Mouse (Mus musculus) heart, adult 11 months (tissue): ENCODE measurements at regions not wholly inside any gene's neighbourhood (a gene's known extent, or its start where the extent isn't known, plus 50 kb on each side); places are given as distances from the start of the nearest gene placed in this dataset.
"Not testable (repeated sequence)": the region's sequence is repeated elsewhere in the genome, so short reads cannot be mapped to it uniquely, and the experiment has no call there.

ENCODE experiments used
- DNase-seq: peaks from one replicate; pipeline ENCODE4 v3.0.0; 2022

DNA sequence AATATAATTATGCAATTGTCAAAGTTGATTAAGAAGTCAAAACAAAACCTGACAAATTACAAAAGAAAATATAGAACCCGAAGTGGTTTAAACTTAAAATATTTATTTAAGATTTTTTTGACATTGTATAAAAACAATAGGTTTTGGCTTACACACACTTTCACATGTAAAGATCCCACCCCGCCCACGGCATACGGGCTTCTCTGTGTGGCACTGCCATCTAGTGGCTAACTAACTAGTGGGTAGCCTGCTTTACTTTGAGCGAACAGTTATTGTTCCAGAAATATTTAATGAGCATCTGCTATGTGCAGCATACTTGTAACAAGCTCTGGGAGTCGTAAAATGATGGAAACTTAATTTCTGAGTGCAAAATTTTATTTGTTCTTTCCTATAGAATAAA, 716.3 kb upstream of the Intu start:
- no peak for DNase-seq

DNA sequence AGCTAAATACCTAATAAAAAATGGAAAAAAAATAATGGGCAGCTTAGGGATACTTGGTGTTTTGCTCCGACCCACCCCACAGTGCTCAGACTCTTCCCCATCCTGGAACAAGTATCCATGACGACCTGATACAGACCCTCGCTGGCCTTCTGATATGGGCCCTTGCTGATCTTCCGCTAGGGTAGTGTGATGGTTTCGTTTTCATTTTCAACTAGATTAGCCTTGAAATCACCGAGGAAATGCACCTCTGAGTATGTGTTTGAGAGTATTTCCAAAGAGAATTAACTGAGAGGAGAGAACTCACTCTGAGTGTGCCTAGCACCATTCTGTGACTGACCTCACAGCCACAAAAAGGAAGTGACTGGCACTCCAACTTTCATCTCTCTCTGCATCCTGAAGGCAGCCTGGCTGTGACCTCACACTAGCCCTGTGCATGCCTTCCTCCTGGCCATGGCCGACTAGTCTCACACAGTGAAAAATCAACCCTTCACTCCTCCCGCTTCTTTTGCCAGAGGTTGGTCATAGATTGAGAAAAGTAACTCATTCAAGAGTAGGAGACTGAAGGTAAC, 700.5 kb upstream of the Intu start:
- DNase-seq, result no peak

- DNase-seq, result no peak
Measured at GRCm38 (mm10) chr3:39838377-39839145, 692.5 kb upstream of the Intu start.

GRCm38 (mm10) chr3:39840946-39841345, 690.1 kb upstream of the Intu start:
- DNase-seq, result no peak

DNA sequence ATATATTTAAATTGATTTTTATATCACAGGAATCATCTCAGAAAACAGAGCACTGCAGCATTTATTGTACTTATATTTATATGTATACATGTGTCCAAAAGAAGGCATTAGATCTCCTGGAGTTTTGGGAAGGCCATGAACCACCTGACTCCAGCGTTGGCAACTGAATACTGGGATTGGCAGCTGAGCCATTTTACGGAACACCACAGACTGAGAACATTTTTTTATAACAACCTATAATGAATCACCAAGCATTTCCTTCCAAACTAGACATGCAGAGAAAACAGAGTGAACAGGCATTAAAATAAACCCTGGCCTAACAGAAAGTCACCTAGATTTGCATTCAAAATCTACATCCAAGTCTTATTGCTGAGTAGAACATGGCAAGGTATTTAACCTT, 686.0 kb upstream of the Intu start:
- DNase-seq, result no peak

- no peak for DNase-seq
Measured at GRCm38 (mm10) chr3:39848829-39849228, 682.3 kb upstream of the Intu start.

- no peak for DNase-seq
Measured at GRCm38 (mm10) chr3:39857214-39857839, 673.8 kb upstream of the Intu start.

DNA sequence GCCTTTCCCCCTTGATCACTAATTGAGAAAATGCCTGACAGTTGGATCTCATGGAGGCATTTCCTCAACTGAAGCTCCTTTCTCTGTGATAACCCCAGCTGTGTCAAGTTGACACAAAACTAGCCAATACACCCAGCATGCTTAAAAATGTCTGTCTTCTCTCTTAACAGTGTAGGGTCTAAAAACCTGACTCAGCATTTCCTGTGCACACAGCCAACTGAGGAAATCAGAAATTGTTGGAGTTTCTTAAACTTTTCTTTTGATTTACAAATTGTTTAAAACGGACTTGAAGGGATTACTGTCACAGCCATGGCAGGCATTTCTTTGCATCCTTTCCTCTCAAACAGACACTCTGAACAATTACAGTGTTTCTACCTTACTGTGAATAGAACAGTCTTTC, 655.0 kb upstream of the Intu start:
- not testable (repeated sequence) for DNase-seq

GRCm38 (mm10) chr3:39884370-39884769, 646.7 kb upstream of the Intu start:
- no peak for DNase-seq

GRCm38 (mm10) chr3:39888376-39888775, 642.7 kb upstream of the Intu start:
- DNase-seq, result no peak

DNA sequence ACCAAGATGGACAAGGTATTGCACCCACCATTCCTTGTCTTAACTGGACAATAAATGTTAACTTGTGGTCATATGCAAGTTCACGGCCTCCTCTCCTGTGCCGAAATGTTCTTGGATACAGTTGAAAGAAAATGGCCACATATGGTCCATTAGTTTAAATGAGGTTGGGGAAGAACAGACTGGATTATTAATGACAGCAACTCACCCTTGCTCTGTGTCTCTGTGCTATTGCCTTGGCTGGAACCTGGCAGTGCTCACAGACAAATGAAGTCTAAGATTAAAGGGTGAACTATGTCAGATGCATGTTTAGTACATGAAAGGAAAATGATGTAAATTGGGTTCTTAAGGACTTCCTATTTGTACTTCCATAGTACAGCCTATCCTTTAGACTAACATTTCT, 641.9 kb upstream of the Intu start:
- DNase-seq, result no peak

DNA sequence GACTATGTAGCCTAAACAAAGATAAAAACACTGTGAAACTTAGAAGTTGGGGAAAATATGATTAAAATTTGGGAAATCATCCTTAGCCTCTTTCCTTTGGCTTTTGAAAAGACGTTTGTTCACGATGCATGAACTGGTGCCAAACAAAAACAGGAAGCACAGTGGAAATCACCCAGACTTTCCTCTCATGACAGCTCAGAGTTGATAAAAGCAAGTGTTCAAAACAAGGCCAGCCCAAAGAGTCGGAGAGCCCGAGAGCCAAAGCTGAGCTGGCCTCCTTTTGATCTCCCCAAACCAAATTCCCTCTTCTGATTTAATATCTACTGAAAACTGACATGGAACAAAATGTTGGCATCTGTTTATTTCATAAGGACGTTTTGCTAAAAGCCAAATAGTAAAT, 632.1 kb upstream of the Intu start:
- DNase-seq, result peak; percentile 91

GRCm38 (mm10) chr3:39900207-39900606, 630.9 kb upstream of the Intu start:
- DNase-seq, result peak; percentile 92

DNA sequence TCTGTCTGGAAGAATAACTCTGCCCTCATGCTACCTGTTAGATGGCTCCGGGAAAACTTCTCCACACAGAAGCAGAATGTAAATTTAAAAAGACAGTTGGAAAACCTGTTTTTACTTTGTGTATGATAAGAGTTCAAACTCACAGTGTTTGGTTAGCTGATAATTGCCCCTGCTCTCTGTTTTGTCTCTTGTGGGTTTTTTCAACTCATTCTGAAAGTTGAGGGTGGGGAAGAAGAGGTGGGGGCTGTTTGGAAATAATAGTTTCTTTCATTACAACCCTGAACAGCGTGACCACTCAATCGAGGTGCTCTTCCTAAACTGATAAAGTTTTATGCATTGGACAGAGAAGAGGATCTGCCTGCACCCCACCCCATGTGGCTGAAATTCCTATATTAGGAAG, 626.7 kb upstream of the Intu start:
- DNase-seq, result no peak

GRCm38 (mm10) chr3:39908676-39909362, 622.3 kb upstream of the Intu start:
- no peak for DNase-seq

DNA sequence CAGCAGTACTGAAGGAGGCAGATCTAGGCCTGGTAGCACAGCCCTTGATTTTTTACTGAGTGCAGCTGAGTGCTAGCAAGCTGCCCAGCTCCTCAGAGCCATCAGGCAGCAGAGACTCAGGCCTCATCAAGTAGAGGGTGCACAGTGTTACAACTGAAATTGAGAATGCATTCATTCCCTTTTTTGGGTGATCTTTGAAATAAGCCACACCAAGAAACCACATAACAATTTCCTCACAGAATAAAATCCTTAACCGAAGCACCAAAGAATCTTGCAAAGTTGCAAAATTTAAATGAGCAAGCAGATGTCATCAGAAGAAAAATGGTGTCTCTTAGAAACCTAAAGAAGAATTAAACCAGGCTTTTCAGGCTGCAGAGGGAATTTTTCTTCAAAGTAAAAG, 621.4 kb upstream of the Intu start:
- DNase-seq, result peak; percentile 34

GRCm38 (mm10) chr3:39918601-39919000, 612.5 kb upstream of the Intu start:
- DNase-seq, result no peak

- DNase-seq, result peak; percentile 61
Measured at GRCm38 (mm10) chr3:39925436-39925835, 605.6 kb upstream of the Intu start.

DNA sequence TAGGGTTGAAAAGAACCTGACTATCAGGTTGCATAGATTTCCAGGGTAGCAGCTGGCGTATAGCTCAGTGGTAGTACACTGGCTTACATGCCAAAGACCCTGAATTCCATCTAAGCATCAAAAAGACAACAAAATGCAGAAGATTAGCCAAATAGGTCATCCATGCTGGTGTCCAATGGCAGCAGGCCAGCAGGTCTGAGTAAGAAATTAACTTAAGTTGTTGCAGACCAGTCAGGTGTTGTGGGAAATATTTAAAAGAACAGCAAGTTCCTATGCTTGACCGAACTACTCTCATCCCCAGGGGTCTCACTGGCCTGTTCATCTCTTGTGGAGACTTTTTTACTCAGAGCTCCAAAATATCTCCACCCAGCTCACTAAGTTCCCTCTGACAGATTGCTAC, 602.7 kb upstream of the Intu start:
- DNase-seq, result no peak

DNA sequence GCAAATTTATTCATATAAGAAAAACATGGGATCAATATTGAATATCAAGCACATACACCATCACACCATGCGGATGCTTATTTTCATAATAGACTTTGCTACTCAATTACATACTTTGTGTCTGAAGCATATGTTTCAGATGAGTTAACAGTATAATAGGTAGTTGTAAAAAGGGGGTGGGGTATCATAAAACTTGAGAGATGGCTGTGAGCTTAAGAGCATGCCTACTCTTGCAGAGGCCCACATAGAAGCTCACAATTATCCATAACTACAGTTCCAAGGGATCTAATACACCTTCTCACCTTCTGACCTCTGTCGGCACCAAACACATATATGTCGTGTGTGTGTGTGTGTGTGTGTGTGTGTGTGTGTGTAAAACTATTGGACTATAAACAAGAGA, 597.7 kb upstream of the Intu start:
- DNase-seq, result no peak

DNA sequence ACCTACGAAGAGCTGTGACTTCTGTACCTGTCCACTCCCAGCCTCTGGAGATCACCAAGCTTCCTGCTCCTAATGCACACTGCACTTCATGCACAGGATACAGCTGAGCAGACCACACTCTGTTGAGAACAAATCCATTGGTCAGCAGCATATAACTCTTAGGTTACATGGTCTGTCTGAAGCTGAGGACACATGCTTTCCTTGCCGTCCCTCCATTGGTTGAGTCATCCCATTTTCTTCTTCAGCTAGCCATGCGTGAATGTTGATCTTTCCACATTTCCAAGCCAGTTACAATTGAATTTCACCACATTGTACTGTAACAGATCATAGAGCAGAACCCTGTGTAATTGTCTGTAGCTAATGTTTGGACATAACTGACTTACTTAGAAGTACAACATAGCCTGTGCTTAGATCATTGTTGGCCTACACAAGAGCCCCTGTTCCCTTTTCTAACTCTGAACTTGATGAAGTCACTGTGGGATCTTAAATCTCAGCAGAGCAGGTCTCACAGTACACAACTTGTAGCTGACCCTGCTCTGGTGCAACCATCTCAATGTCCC, 593.3 kb upstream of the Intu start:
- no peak for DNase-seq

DNA sequence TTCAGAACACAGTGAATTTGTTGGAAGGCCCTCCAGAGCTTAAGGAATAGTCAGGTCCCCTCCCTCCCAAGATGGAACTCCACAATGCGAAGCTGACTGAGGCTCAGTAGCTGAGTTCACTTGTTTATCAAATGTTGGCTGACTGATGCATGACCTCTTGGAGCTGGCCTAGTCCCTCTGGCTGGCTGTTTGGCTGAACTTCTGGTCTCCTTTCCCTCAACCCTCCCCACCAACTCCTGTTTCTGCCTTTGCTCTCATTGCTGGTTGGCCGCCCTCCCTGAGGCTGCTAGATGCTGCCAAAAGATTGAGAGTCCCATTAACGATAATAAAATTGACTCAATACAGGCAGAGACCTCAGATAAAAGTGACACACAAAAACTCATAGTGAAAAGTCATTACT, 586.5 kb upstream of the Intu start:
- peak; percentile 98 for DNase-seq

- no peak for DNase-seq
Measured at GRCm38 (mm10) chr3:39952103-39952502, 579.0 kb upstream of the Intu start.

DNA sequence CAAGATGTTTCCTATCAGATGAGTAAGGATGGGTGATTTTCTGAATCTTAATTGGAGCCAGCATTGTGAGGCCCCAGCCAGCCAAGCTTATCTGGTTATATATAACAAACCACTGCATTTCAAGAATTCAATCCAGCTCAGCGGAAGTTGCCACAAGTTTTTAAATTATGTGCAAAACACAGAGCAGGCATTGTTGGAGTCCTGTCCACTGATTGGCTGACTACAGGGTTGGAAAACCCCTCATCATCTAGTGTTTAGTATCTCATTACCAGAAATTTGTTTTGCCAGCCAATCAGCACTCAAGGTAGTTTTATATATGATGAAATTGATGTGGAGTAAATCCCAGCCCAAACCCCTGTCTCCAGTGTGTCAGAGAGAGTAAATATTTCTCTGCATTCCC, 578.5 kb upstream of the Intu start:
- DNase-seq, result no peak
